Mouse (Mus musculus) thymus, adult 2 months (tissue): ENCODE results near the gene Sla2. TPM values are rescaled to one million over a fixed set of nuclear protein-coding genes. Genes with fewer than 3 reads are reported as not detected.
"Not testable (repeated sequence)": the region's sequence is repeated elsewhere in the genome, so short reads cannot be mapped to it uniquely, and the experiment has no call there.

Source experiments
- DNase-seq: peaks from one replicate; pipeline ENCODE4 v3.0.0; 2021
- H3K27ac ChIP-seq: fragments of 200-500 bp; 2 replicates; pipeline ENCODE4 v1.5.1; 2012; ENCODE audit warnings: low read length, control low read depth; ENCODE audit not compliant: control insufficient read depth, insufficient read depth
- H3K27me3 ChIP-seq: fragments of 200-500 bp; 2 replicates; pipeline ENCODE4 v1.6.1; 2012; ENCODE audit warnings: mild to moderate bottlenecking, low read length, moderate library complexity, mixed read lengths; ENCODE audit not compliant: control insufficient read depth, insufficient read depth
- H3K36me3 ChIP-seq: fragments of 200-500 bp; 2 replicates; pipeline ENCODE4 v1.6.1; 2012; ENCODE audit warnings: mild to moderate bottlenecking, low read length, moderate library complexity; ENCODE audit not compliant: control insufficient read depth, insufficient read depth
- H3K4me1 ChIP-seq: fragments of 200-500 bp; replicated peaks from 2 replicates; pipeline ENCODE4 v1.6.1; 2012; ENCODE audit warnings: low read length; ENCODE audit not compliant: control insufficient read depth, insufficient read depth
- H3K4me3 ChIP-seq: fragments of 200-500 bp; 2 replicates; pipeline ENCODE4 v1.5.1; 2012; ENCODE audit warnings: mild to moderate bottlenecking, low read length, control low read depth, moderate library complexity; ENCODE audit not compliant: control insufficient read depth, insufficient read depth
- CTCF ChIP-seq: fragments of 200-500 bp; IDR thresholded peaks from 2 replicates; pipeline ENCODE4 v1.5.1; 2012; ENCODE audit warnings: mild to moderate bottlenecking, control low read depth, low read length, moderate library complexity, borderline replicate concordance; ENCODE audit not compliant: control insufficient read depth, poor library complexity, insufficient read depth; ENCODE audit errors: extremely low read depth
- POLR2A ChIP-seq: fragments of 200-500 bp; IDR thresholded peaks from 2 replicates; pipeline ENCODE4 v1.6.1; 2012; ENCODE audit warnings: mild to moderate bottlenecking, low read length, control low read depth, moderate library complexity; ENCODE audit not compliant: control insufficient read depth, poor library complexity, insufficient read depth; ENCODE audit errors: extremely low read depth
- WGBS: fragments of 180-500 bp; shearing (Covaris S2); methylation state at CpG from one replicate; pipeline ENCODE4 v1.1.7; 2018; 5-methylcytosine and 5-hydroxymethylcytosine counted together
- polyA plus RNA-seq: library from polyadenylated mRNA; depleted of rRNA; stranded (reverse); fragments of >200 nt; gene quantifications from 2 replicates; pipeline ENCODE4 v1.2.3, GENCODE M21; 2012; rRNA removed

Sla2 gene
- polyA plus RNA-seq, 1 experiment, result 120 TPM

GRCm38 (mm10) chr2:156834336-156834735 lies 52.7 kb downstream of the Sla2 start:
- no peaks in the 10 kb centered on the region for H3K27me3 ChIP-seq
- no peaks in the 10 kb centered on the region for H3K36me3 ChIP-seq
- no peak overlapping the region for H3K4me3 ChIP-seq
- TF ChIP-seq POLR2A (no peak), CTCF (no peak)
- no peak overlapping the region for H3K27ac ChIP-seq
- peaks cover 3% of the 10 kb centered on the region for H3K4me1 ChIP-seq
- no peak for DNase-seq
- whole genome bisulfite sequencing, result 98% methylated on average over 11 of the region's 11 CpGs

GRCm38 (mm10) chr2:156825128-156825527 lies 61.9 kb downstream of the Sla2 start:
- H3K27ac ChIP-seq, H3K27me3 ChIP-seq, DNase-seq, H3K4me3 ChIP-seq, H3K36me3 ChIP-seq, H3K4me1 ChIP-seq: not testable (repeated sequence)
- 91% methylated on average over 6 of the region's 6 CpGs for WGBS

Other genes starting within 250 kb of the Sla2 start
- 32.3 and 32.4 TPM in 2 replicates for gene Myl9, start 111.8 kb downstream of the Sla2 start, polyA plus RNA-seq
- 28.7 and 37.2 TPM in 2 replicates for gene Tgif2, start 47.2 kb downstream of the Sla2 start, polyA plus RNA-seq
- 2.3 and 2.8 TPM in 2 replicates for gene 4930518I15Rik, start 29.2 kb downstream of the Sla2 start, polyA plus RNA-seq
- gene Rab5if, start 24.1 kb downstream of the Sla2 start, polyA plus RNA-seq, result 113 and 160 TPM in 2 replicates
- 171 and 197 TPM in 2 replicates for gene Ndrg3, start 104.9 kb upstream of the Sla2 start, polyA plus RNA-seq
- 11.9 and 12.3 TPM in 2 replicates for gene Dsn1, start 120.0 kb upstream of the Sla2 start, polyA plus RNA-seq
- gene Soga1, start 192.1 kb upstream of the Sla2 start, polyA plus RNA-seq, result 5.2 and 5.3 TPM in 2 replicates
- gene Tldc2, start 199.9 kb upstream of the Sla2 start, polyA plus RNA-seq, result not detected in 2 replicates
- gene Samhd1, start 248.1 kb upstream of the Sla2 start, polyA plus RNA-seq, result 49.9 and 57.1 TPM in 2 replicates